Mouse (Mus musculus): ENCODE data around the gene Lypla2. TPM values are rescaled to one million over a fixed set of nuclear protein-coding genes. Genes with fewer than 3 reads are reported as not detected.
A peak's percentile ranks its signal among the peaks of the same experiment; 100 is the strongest.
"Not testable (repeated sequence)": the region's sequence is repeated elsewhere in the genome, so short reads cannot be mapped to it uniquely, and the experiment has no call there.

Lypla2 gene
- 55.2 and 63.6 TPM in 2 replicates for polyA plus RNA-seq (2012; rRNA removed)

DNA sequence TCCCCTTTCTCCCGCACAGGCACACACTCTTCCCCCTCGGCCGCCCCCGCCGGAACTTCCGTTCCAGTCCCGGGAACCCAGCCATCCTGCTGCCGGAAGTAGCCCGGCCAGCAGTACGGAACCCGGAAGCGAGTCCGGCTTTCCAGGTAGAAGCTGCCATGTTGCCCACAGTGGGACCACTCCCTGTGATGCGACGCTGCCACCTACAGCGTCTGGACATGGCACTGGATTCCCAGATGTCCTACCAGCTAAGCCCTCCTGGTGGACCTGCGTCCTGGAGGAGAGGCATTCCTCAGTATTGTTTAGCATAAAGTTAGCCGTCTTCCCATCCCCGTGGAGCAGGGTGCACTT lies at the start of gene Lypla2:
Gene Lypla2 (minus strand): TSS at position 71 of the 351 bp plus-strand sequence.
- DNase-seq (ENCODE audit: low spot score), result peak; percentile 82

DNA sequence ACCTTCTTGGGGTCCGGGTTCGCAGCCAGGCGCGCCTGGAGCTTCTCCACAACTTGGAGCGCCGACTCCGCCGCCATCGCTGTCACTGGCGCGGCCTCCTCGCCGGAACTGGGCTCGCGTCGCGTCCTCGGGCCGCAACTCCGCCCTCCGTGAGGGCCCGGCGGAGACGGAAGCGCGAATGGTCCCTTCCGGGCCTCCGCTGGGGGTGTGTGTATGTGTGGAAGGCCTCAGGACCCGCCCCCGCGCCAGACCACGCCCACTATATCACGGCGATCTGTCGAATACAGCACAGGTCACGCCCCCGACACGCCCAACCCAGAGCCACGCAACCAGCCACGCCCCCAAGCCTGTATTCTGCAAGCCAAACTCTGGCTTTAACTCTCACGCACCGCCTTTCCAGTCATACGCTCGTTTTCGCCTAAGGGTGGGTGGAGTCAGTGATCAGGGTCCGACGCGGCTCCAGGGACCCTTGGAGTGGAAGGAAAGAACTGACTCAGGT lies 49.2 kb upstream of the Lypla2 start, which contains the start of gene Eloa:
Gene Eloa (minus strand): TSS at position 215 of the 499 bp plus-strand sequence.
- DNase-seq (ENCODE audit: low spot score), result peak; percentile 95

DNA sequence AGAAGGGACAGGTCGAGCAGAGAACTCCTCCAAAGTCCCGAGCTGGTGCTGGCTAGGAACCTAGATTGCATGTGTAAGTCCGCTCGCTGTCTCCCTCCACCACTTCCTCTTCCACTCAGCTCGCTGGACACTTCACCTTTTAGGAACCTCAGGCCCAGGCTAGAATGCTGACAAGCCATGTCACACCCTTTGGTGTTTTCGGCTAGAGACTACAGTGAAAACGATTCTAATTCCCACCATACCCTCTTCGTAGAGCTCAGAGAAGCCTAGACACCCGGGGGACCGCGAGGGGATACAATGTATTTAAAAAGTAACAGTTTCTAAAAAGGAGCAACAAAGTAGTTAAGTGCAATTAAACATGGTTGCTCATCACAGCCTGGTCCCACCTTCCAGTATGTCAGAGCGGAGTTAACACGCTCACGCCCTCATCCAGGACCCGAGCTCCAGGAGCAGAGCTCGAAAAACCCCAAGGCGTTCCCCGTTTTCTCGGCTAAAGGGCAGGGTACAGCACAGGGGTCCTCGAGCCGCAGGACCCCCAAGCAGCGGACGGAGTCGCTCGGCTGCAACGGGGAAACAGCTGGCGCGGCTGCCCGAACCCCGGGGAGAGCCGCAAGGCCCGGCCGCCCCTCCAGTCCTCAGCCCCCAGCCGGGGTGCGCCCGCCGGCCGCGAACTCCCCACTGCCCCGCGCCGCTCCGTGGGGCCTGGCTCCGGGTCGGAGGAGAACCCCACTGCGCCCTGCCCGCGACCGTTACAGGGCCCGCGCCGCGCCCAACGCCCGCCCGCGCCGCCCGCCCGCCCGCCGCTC lies 48.5 kb upstream of the Lypla2 start:
- no peak for DNase-seq (ENCODE audit: low spot score)

DNA sequence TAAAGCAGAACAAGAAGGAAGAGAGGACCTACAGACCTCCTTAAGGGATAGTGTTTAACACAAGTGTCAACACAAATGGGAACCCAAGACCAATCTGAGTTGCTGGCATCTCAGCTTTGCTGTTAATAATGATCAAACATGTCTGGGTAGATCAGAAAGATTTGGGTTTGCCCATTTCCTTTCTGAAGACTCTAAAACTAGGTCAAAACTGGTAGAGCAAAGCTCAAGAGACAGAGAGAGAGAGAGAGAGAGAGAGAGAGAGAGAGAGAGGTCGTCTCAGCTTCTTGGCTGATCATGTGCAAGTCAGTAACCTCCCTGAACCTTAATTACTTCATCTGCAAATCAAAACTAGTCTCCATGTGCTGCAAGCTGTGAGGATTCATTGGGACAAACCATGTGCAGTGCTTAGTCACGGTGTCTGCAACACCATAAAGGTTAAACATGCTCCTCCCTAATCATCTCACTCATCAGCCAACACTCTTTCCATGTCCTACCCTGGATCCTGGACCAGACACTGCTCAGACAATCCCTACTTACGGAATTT lies 43.7 kb upstream of the Lypla2 start:
- no peak for DNase-seq (ENCODE audit: low spot score)

DNA sequence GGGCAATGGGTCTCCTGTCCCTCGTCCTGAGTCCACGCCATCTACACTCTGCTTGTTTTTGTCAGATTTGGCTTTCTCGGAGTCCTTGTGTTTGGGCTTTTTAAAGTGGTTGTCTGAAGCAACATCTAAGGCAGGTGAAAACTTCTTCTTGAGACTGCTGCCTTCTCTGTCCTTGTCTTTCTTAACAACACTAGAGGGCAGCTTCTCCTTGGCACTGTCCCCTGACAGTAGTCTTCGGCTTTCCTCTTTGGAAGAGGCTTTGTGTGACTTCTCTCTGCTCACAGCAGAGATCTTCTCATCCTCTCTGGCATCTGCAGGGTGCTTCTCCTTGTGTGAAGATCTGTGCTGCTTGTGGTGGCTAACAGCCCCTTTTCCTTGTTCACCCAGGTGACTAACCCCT lies 38.2 kb upstream of the Lypla2 start:
- DNase-seq (ENCODE audit: low spot score), result no peak

DNA sequence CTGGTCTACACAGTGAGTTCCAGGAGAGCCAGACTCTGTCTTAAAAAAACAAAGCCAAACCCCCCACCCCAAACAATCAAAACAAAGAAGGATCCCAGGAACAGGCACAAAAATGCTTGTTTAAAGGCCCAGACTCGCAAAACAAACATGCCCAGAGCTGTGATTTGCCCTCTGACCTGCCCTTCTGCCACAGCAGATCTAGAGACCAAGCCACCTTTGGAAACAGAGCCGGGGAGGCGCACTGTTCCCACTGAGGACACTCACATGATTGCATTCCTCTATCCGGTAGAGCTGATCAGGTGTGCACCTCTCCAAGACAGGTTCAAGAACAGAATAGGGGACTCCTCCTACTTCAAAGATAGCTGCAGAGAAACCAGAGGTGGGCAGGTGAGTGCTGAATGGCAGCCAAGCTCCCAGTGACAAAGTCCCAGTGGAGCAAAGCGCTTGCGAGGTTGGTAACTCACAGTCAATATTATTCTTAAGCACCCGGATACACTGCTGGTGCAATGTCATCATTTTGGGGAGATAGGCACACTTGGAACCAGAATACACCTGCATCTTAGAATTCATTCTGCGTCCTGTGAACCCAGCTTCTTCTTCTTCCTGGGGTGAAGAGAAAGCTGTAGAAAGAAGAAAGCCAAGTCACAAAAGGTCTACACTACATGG lies 36.5 kb upstream of the Lypla2 start:
- DNase-seq (ENCODE audit: low spot score), result no peak

DNA sequence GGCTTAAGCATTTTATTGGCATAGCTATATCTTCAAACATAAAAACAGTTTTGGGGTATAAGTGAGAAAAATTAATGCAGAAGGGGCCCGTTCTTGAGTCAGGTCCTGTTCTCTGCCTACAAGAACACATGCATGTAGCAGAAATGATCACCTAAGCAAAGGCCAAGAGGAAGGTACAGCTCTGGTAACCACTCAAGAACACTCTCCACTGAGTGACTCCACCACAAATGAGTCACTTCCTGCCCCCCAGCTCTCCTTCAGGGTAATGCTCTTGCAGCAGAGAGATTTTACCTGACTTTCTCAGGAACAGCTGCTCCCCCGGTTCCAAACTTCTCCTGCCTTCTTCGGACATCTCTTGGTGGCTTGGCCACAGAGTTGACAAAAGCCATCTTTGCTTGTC lies 34.4 kb upstream of the Lypla2 start:
- DNase-seq (ENCODE audit: low spot score), result no peak

DNA sequence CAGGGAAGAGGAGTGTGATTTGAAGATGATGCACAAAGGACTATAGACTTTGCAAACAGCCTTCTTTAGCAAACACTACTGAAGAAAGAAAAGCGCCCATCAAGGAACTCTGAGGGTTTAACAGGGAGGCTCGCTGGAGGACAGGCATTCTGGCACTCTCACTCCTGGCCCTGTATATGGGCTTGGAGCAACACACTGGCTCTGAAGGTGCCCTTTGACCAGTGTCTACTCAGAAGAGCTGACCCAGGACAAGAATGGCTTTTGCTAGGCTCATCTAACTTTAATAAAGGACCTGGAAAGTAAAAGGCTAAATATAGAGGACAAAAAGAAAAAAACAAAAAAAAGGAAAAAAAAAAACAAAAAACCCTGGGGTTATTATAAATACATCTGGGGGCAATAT lies 32.5 kb upstream of the Lypla2 start:
- no peak for DNase-seq (ENCODE audit: low spot score)

DNA sequence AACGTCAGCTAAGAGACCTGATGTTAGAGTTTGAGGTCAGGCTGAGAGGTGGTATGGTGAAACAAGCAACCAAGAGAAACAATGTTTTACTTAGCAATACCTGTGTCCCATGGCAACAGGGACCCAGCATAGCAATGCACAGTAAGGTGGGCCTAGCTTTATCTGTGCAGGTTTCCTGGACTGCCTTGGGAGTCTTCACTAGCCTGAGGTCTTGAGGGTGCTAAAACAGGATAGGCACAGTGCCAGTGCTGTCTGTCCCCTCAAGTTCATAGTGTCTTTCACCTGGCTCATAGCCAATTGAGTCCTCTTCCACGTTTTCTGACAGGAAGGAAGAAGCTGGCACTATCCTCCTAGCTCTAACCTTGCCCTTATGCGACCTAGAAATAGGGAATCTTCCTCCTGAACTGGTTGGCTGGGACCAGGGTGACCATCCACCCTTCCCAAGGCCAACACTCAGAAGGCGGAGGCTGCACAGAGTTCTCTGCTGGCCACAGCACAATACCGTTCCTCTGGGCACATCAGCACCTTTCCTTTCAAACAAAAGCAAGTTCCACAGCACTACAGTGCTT lies 31.8 kb upstream of the Lypla2 start:
- DNase-seq (ENCODE audit: low spot score), result no peak

DNA sequence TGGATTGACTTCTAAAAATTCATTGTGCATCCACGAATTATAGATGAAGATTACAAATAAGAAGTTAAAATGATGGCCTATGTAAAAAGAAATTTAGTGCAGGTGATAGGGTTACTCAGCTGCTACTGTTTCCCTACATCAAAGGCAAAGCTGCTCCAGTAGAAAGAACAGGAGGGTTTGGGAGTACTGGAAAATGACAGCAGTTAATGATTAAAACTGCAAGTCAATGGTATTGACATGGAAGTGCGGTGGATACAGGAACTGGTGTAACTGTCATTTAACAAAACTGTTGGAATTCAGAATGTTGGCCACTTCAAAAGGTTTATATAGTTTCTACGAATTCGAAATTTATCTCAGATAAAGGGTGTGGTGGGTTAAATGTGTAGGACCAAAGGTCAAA lies 22.7 kb upstream of the Lypla2 start:
- no peak for DNase-seq (ENCODE audit: low spot score)

DNA sequence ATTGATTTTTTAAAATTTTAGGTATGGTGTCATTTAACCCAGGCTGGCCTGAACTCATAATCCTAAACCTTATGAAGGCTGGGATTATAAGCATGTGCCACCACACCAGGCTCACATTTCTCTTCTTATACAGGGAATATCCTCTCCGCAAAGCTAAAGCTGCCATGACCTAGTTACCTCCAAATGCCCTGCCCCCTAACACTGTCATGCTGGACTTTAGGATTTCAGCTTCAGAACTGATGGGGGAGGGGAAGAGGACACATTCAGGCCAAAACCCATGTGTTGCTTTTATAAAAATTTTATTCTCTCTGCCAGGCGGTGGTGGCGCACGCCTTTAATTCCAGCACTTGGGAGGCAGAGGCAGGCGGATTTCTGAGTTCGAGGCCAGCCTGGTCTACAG lies 21.5 kb upstream of the Lypla2 start:
- no peak for DNase-seq (ENCODE audit: low spot score)

DNA sequence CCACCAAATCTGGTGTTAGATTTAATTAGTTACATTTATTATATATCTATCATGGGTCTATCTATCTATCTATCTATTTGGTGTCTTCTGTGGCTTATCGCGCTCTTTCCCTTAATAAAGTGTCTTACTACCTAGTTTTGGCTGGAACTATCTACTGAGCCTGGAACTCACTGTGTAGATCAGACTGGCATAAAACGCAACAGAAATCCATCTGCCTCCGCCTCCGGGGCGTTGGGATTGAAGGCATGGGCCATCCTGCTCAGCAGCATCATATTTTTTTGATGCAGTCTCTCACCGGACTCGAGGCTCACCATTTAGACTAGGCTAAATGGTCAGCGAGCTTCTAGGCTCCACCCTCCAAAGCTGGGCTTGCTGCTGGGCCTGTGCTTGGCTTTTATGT lies 15.3 kb upstream of the Lypla2 start:
- no peak for DNase-seq (ENCODE audit: low spot score)

DNA sequence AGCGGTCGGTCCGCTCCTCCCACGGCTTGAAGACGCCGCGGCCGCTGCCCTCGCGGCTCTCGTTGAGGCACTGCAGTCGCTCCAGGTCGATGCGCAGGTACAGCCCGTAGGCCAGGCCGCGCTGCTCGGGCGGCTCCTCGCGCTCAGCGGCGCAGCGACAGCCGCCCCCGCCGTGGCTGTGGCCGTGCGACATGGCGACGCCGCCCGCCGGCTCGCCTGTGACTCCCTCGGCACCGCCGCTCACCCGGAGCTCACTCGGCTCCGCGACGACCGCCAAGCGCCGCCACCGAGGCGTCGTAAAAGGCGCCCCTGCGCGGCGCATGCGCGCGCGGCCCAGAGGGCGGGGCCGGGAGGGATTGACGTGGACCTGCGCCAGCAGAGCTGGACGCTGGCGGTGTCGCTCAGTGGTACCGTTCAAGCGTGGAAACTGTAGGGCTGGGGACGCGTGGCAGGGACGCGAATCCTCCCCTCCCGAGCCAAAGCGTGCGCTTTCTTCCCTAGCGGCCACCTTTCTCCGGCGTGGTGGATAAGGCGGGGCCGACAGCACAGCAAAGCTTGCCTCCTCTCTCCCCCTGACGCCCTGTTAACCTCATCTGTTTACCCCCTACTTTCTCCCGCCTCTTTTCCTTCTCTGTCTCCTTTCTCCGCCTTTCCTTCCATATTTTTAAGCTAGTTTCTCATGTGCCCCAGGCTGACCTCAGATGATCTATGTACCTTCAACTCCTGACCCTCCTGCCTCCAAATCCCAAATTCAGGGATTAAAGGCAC lies 14.7 kb upstream of the Lypla2 start, which contains the start of gene Pithd1:
Gene Pithd1 (minus strand): TSS at position 322 of the 768 bp plus-strand sequence.
- peak; percentile 91 for DNase-seq (ENCODE audit: low spot score)

DNA sequence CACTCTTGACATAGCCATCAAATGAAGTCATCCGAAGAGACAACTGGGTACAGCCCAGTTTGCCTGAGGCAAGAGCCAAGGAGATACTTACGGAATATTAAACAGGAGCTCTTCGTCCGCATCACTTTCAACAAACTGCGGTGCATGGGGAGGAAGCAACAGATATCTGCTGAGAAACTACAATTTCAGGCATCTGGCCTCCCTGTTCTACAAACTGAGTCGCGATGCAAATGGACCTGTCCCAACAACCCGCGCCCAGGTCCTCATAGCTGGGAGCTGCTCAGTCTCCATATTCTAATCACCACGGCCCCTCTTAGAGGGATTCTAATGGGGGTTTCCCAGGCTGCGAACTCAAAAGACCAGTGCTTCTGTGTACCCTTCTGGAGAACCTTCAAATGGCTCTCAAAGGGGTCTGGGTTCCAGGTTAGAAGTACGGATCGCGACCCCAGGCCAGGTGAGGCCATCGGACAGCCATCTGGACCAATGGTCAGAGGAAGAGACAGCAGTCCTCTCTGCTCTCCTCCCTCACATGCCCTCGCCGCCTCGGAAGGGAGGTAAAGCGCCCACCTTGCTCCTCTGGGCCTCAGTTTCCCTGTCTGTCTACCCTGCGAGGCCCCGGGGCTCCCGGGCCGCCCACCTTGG lies 14.0 kb upstream of the Lypla2 start:
- DNase-seq (ENCODE audit: low spot score), result no peak

DNA sequence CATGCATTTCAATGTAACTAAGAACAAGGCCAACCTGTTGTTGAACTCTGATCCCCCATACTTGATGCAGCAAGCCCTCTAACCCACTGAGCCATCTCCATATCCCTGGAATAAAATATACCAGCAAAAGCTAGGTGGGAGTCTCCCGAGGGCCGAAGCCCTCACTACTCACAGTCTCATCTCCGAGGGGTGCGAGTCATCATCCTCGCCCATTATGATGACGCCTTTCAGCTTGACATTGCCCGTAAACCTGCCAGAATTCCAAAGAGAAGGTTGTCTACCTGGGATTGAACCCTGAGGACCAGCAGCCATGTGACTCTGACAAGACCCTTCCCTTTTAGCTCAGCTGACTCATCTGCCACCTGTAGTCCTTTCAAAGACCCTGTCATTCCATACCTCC lies 13.3 kb upstream of the Lypla2 start:
- no peak for DNase-seq (ENCODE audit: low spot score)

DNA sequence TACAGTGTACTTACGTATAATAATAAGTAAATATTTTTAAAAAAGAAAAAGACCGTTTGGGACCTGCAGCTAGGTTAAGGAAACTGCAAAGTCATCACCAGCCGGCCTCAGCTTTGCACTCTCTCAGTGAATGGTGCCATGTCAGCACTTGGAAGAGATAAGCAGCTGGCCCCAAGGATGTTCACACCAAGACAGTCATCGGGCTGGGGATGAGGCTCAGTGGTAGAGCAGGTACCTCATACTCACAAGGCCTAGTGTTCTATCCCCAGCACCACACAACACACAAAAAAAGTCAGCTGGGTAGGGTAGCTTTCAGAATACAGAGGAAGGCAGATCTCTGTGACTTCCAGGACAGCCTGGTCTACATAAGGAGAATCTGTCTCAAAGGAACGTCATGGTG lies 12.8 kb upstream of the Lypla2 start:
- no peak for DNase-seq (ENCODE audit: low spot score)

DNA sequence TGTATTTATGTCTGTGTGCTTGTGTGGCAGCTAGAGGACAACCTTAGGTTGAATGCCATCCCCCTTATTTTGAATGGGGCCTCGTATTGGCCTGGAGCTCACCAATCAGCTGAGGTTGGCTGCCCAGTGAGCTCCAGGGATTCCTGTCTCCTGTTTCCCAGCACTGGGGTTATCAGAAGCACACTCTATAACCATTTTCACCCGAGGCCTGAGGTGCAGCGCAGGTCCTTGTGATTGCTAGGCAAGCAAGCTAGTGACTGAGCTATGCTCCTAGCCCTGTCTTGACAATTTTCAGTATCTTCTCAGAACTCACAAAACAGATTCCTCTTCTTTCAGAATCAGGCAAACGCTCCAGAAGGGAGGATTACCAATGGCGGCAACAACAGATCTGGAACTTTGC lies 12.1 kb upstream of the Lypla2 start:
- DNase-seq (ENCODE audit: low spot score), result no peak

DNA sequence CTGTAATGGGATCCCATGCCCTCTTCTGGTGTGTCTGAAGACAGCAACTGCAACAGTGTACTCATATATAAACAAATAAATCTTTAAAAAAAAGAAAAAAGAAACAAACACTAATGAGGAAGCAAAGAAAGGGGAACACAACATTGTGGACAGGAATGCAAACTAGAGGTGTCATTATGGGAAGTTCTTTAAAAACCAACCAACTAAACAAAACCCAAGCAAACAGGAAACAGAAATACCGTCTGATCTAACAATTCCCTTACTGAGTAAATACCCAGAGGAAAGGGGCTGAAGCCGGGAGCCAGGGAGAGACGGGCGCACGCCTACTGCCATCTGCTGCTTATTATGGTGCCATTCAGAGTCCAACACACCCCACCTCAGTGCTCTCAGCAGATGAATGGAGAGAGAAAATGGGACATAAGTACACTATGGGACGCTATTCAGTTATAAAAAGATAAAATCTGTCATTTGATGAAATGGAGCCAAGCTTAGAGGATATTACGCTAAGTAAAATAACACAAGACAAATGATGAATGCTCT lies 9.2 kb upstream of the Lypla2 start:
- DNase-seq (ENCODE audit: low spot score), result no peak

DNA sequence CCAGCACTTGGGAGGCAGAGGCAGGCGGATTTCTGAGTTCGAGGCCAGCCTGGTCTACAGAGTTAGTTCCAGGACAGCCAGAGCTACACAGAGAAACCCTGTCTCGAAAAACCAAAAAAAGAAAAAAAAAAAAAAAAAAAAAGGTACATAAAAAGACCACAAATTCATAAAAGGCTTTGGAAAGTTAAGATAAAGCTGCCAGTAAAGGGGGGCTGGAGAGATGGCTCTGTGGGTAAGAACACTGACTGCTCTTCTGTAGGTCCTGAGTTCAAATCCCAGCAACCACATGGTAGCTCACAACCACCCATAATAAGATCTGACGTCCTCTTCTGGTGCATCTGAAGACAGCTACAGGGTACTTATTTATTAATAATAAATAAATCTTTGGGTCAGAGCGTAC lies 7.8 kb upstream of the Lypla2 start:
- DNase-seq (ENCODE audit: low spot score), result not testable (repeated sequence)

DNA sequence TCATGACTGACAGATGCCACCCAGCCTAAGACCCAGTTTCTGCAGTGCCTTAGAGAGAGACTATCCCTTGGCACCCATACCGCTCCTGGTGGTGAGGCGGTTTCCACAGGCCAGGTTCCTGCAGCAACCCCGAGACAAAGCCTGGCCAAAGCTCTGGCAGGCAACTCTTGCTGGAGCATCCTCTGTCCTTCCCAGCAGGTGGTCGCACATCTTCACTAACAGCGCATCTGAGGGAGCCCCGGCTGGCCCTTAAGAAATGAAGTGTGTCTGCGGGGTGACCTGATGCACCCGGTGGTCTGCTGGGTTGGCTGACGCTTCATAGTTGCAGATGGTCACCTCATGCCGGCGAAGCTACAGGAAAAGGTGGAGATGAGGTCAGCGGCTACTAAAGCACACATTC lies 3.7 kb upstream of the Lypla2 start:
- DNase-seq (ENCODE audit: low spot score), result no peak
